Mouse (Mus musculus) liver, embryonic 12.5 days (tissue): ENCODE measurements at regions not wholly inside any gene's neighbourhood (a gene's known extent, or its start where the extent isn't known, plus 50 kb on each side); places are given as distances from the start of the nearest gene placed in this dataset.

Source experiments
- ATAC-seq: fragments of 200-750 bp; cut with Nextera tagmentation; 2 replicates; pipeline ENCODE4 v1.8.0; 2017; ENCODE audit warnings: moderate number of reproducible peaks, mild to moderate bottlenecking, moderate library complexity
- H3K27ac ChIP-seq: fragments of 300-500 bp; sonication (generic); 2 replicates; pipeline ENCODE4 v1.5.1; 2016; ENCODE audit warnings: mild to moderate bottlenecking
- H3K27me3 ChIP-seq: fragments of 300-500 bp; sonication (generic); replicated peaks from 2 replicates; pipeline ENCODE4 v1.6.1; 2016; ENCODE audit warnings: mild to moderate bottlenecking, moderate library complexity
- H3K36me3 ChIP-seq: fragments of 300-500 bp; sonication (generic); 2 replicates; pipeline ENCODE4 v1.6.1; 2016; ENCODE audit warnings: mild to moderate bottlenecking, moderate library complexity
- H3K4me1 ChIP-seq: fragments of 300-500 bp; sonication (generic); 2 replicates; pipeline ENCODE4 v1.6.1; 2016
- H3K4me2 ChIP-seq: fragments of 300-500 bp; sonication (generic); 2 replicates; pipeline ENCODE4 v1.6.1; 2016; ENCODE audit warnings: mild to moderate bottlenecking, moderate library complexity
- H3K4me3 ChIP-seq: fragments of 300-500 bp; sonication (generic); 2 replicates; pipeline ENCODE4 v1.5.1; 2016; ENCODE audit warnings: mild to moderate bottlenecking, moderate library complexity
- H3K9ac ChIP-seq: fragments of 300-500 bp; sonication (generic); 2 replicates; pipeline ENCODE4 v1.6.1; 2016; ENCODE audit warnings: mild to moderate bottlenecking, moderate library complexity
- H3K9me3 ChIP-seq: fragments of 300-500 bp; sonication (generic); replicated peaks from 2 replicates; pipeline ENCODE4 v1.6.1; 2016; ENCODE audit warnings: mild to moderate bottlenecking, moderate library complexity
- WGBS: fragments of 180-500 bp; shearing (Covaris S2); methylation state at CpG from one replicate; pipeline ENCODE4 v1.1.7; 2016; ENCODE audit not compliant: insufficient replicate concordance; 5-methylcytosine and 5-hydroxymethylcytosine counted together

DNA sequence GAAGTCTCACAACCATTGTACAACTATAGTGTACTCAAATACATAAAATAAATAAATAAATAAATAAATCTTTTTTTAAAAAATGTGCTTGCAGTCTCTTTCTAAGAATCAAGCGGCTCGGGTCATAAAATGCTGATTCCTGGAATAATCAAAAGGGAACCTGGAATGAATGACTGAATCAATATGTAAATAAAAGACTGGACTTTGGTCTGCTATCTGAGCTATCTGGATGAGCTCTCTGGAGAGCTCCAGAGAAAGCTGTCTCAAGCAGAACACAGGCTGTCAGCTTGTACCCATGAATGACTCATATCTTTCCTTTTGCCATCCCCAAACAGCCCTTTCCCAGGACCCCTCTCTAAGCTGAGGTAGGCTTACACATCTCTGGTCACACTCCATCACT, 75.8 kb upstream of the Pias1 start:
- H3K9me3 ChIP-seq, result no peaks in the 10 kb centered on the region
- no peak for ATAC-seq
- H3K36me3 ChIP-seq, result no peaks in the 10 kb centered on the region
- H3K27ac ChIP-seq, result no peak overlapping the region; the same call in 1 of the 2 replicates
- H3K27me3 ChIP-seq, result 0 out of 2 replicates have a peak, but pooled peaks cover 4% of the 10 kb centered on the region
- H3K4me1 ChIP-seq, result no peaks in the 10 kb centered on the region
- WGBS, result 72% methylated on average over 2 of the region's 2 CpGs
- H3K9ac ChIP-seq, result no peak overlapping the region
- no peak overlapping the region for H3K4me3 ChIP-seq
- H3K4me2 ChIP-seq, result no peak overlapping the region

DNA sequence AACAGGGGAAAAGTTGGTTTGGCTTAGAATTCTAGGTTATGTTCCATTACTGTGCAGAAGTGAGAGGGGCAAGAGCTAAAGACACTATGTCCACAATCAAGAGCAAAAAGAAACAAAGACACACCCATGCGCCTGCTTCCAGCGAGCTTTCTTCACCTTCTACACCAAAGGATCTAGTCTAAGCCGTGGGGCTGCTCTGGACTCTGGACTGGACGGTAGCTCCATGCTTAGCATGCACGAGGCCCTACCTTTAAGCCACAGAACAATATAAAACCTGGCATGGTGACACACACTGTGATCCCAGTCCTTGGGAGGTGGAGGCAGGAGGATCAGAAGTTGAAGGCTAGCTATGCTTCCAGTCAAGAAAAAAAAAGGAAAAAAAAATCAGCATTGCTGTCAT, 73.0 kb upstream of the Pias1 start:
- no peaks in the 10 kb centered on the region for H3K36me3 ChIP-seq
- 70% methylated on average over 5 of the region's 5 CpGs for WGBS
- no peak overlapping the region for H3K4me3 ChIP-seq
- H3K4me1 ChIP-seq, result no peaks in the 10 kb centered on the region
- H3K4me2 ChIP-seq, result no peak overlapping the region
- H3K9me3 ChIP-seq, result no peaks in the 10 kb centered on the region
- no peak overlapping the region for H3K27ac ChIP-seq
- ATAC-seq, result no peak
- no peak overlapping the region for H3K9ac ChIP-seq
- H3K27me3 ChIP-seq, result 0 out of 2 replicates have a peak, but pooled peaks cover 4% of the 10 kb centered on the region

DNA sequence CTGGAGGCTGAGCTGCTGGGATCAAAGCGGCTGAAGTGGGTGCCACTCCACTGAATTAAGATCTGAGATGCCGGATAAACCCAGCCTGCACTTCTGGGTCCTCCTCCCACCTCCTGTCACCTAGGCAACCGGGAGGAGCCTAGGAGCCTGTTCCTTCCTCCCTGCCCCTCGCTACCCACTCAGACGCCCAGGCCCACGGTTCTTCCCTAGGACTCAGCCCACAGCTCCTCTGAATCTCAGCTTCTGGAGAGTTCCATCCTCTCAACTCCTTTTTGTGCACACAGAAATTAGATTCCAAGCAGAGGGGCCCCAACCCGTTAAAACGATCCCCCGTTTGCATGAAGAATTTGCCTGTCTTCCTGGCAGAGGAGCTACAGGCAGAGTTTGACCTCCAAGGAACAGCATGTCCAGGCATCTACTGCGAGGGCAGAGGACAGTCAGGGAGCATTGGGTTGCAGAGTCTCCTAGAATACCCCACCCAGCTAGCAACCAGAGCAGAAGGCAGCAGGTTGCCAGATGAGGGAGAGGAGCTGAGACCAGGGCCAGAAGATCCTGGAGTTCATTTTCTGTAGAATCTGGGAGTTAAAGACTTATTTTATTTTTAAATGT, 71.6 kb upstream of the Pias1 start:
- no peak for ATAC-seq
- no peak overlapping the region for H3K27ac ChIP-seq
- 13% methylated on average over 10 of the region's 10 CpGs for WGBS
- peak overlapping the region; percentile 27; the same call in 1 of the 2 replicates for H3K4me2 ChIP-seq
- H3K9me3 ChIP-seq, result no peaks in the 10 kb centered on the region
- no peak overlapping the region for H3K9ac ChIP-seq
- no peaks in the 10 kb centered on the region for H3K4me1 ChIP-seq
- no peaks in the 10 kb centered on the region for H3K36me3 ChIP-seq
- no peak overlapping the region for H3K4me3 ChIP-seq
- 0 out of 2 replicates have a peak, but pooled peaks cover 4% of the 10 kb centered on the region for H3K27me3 ChIP-seq

DNA sequence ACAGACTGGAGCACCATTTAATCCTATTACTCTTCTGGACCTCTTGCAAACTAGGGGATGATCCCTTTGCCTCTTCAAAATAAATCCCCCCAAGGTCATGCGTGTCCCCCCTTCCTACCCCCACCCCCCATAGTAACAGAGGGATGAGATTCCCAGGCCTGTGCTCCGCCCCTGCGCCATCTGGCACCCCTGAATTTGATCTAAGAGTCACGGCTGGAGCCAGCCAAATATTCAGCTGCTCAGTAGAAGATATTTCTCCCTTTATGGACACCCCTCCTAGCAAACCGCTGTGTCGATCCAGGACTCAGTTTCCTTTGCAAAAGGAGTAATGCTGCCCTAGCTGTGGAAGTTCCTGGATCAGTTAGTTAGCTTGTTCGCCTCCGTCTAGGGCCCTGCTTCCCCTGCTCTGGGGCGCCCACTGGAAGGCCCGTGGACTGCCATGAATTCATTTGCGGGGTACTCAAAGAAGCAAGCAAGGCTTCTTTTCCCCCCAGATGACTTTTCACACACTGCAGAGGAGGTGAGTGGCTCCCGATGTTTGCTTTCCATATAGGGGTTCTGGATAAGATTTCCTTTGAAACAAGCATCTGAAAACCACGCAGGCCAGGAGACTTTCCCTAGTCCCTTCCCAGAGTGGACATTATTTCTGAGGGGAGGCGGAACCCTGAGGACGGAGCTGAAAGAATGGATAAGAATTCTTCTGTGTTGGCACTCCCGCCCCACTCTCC, 70.9 kb upstream of the Pias1 start:
- no peaks in the 10 kb centered on the region for H3K36me3 ChIP-seq
- no peak overlapping the region for H3K9ac ChIP-seq
- no peaks in the 10 kb centered on the region for H3K9me3 ChIP-seq
- 53% methylated on average over 16 of the region's 16 CpGs for WGBS
- ATAC-seq, result no peak
- H3K4me2 ChIP-seq, result peak overlapping the region; percentile 27; the same call in 1 of the 2 replicates
- 0 out of 2 replicates have a peak, but pooled peaks cover 4% of the 10 kb centered on the region for H3K27me3 ChIP-seq
- no peak overlapping the region for H3K4me3 ChIP-seq
- no peaks in the 10 kb centered on the region for H3K4me1 ChIP-seq
- H3K27ac ChIP-seq, result no peak overlapping the region

DNA sequence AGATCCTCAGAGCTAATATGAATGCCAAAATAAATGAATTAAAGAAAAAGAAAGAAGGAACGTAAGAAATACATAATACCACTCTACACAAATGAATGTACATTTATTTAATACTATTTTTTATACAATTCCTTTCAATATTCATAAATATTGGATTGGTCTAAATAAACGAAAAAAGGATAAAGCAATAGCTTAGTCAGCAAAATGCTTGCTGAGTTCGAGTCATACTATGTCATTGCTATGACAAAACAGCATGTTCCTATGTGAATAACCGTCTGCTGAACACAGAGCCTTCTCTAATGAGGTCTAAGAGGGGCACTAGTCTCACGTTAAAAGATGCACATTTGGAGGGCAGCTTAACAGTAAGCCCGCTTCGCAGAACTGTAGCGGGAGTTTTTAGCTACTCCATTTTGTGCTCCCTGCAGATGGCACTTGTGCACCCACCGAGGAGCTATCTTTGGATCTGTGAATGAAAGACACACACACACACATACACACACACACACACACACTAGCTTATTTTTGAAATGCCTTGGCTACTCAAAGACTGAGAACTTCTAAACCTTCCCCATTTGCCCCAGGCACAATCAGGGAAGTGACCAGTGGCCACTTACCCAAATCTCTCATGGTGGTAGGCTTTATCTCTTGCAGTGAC, 69.1 kb upstream of the Pias1 start:
- Histone ChIP-seq H3K9me3 (no peaks in the 10 kb centered on the region), H3K4me3 (no peak overlapping the region), H3K9ac (no peak overlapping the region), H3K36me3 (no peaks in the 10 kb centered on the region), H3K27me3 (0 out of 2 replicates have a peak, but pooled peaks cover 4% of the 10 kb centered on the region), H3K4me2 (no peak overlapping the region), H3K27ac (no peak overlapping the region), H3K4me1 (no peaks in the 10 kb centered on the region)
- no peak for ATAC-seq
- WGBS, result 67% methylated on average over 9 of the region's 9 CpGs

DNA sequence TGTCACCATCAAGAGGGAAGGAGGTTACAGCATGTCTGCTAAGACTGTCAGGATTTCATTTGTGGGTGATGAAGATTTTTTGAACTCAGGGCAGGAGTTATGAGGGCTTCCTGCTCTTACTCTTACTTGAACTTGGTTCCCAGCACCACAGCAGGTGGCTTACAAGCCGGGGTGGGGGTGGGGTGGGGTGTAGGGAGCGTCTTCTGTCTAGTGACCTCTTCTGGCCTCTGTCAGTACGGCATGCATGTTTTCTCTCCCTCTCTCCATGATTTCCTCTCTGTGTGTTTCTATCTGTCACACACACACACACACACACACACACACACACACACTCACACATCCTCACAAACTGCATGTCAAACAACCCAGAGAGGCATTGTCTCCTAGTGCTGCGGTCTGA, 64.5 kb upstream of the Pias1 start:
- Histone ChIP-seq H3K4me3 (no peak overlapping the region), H3K9me3 (no peaks in the 10 kb centered on the region), H3K36me3 (no peaks in the 10 kb centered on the region), H3K27ac (no peak overlapping the region), H3K4me1 (no peaks in the 10 kb centered on the region), H3K4me2 (no peak overlapping the region), H3K27me3 (no peaks in the 10 kb centered on the region), H3K9ac (no peak overlapping the region)
- ATAC-seq, result no peak
- 42% methylated on average over 4 of the region's 4 CpGs for WGBS

DNA sequence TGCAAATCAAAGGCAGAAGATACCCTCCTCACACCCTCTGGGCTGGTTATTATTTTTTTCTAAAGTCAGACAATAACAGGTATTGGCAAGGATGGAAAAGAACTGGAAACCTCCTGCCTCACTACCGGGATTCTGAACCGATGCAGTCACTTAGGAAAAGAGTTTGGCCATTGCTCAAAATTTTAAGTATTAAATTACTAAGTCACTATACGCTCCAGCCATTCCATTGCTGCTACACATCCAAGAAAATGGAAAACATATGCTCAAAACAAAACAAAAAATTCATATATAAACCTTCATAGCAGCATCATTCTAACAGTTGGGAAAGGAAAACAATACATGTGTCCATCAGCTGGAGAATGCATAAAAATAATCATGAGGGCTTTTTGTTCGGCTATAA, 63.9 kb upstream of the Pias1 start:
- H3K27me3 ChIP-seq, result no peaks in the 10 kb centered on the region
- WGBS, result 69% methylated on average over 4 of the region's 4 CpGs
- no peak overlapping the region for H3K4me2 ChIP-seq

DNA sequence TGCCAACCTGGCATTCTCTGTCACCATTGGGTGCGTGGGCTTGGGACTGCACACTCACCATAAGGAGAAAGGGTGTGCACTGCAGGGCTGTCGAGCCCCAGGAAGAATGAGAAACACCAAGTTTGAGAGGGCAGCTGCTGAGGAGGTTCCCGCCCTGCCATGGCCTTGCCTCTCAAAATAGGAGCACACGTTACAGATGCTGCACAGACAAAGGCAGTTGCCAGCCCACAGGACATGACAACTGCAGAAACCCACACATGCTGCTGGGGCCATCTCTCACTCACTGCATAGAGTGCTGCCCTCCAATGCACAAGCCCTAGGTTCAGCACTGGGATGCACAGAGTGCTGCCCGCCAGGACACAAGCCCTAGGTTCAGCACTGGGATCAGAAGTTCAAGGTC, 61.6 kb upstream of the Pias1 start:
- 61% methylated on average over 5 of the region's 5 CpGs for WGBS
- no peaks in the 10 kb centered on the region for H3K4me1 ChIP-seq
- no peaks in the 10 kb centered on the region for H3K36me3 ChIP-seq
- H3K27ac ChIP-seq, result no peak overlapping the region
- no peaks in the 10 kb centered on the region for H3K27me3 ChIP-seq
- ATAC-seq, result no peak
- no peak overlapping the region for H3K4me2 ChIP-seq
- no peaks in the 10 kb centered on the region for H3K9me3 ChIP-seq
- H3K4me3 ChIP-seq, result no peak overlapping the region
- H3K9ac ChIP-seq, result no peak overlapping the region

More for the DNA sequence above, 63.9 kb upstream of the Pias1 start:
- no peak for ATAC-seq
- Histone ChIP-seq H3K4me3 (no peak overlapping the region), H3K9ac (no peak overlapping the region), H3K27ac (no peak overlapping the region), H3K9me3 (no peaks in the 10 kb centered on the region), H3K36me3 (no peaks in the 10 kb centered on the region), H3K4me1 (no peaks in the 10 kb centered on the region)

DNA sequence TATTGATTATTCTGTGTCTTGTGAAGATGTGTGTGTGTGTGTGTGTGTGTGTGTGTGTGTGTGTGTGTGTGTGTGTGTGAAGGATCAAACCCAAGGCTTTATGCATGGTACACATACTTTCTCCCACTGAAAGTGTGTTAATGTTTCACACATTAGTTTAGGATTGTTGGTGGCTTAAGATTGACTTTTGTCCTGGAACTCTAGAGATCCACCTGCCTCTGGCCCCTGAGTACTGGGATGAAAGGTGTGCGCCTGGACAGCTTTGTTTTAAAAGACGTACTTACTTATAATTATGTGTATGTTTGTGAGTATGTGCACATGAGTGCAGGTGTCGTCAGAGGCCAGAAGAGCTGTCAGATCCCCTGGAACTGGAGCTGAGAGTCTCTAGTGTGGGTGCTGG, 59.3 kb upstream of the Pias1 start:
- Histone ChIP-seq H3K36me3 (no peaks in the 10 kb centered on the region), H3K9ac (no peak overlapping the region), H3K4me2 (no peak overlapping the region), H3K4me3 (no peak overlapping the region), H3K27me3 (no peaks in the 10 kb centered on the region), H3K27ac (no peak overlapping the region), H3K9me3 (no peaks in the 10 kb centered on the region), H3K4me1 (peaks cover 3% of the 10 kb centered on the region; the same call in 1 of the 2 replicates)
- ATAC-seq, result no peak
- WGBS, result 69% methylated on average over 3 of the region's 3 CpGs

DNA sequence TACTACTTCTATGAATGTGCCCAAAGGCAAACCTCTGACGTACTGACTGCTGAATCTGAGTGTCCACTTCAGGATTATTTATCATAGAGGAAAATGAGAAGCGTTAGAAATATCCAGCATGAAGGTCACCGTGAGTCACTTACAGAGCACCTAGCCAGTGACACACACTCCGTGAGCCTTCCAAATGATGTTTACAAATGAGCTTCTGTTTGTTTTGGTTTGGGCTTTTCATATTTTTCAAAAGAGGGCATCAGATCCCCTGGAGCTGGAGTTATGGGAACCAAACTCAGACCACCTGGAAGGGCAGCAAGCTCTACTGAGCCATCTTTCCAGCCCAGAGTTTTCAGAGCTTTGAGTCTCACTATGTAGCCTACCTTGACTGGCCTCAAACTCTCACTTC, 57.8 kb upstream of the Pias1 start:
- H3K4me2 ChIP-seq, result no peak overlapping the region
- ATAC-seq, result no peak
- no peaks in the 10 kb centered on the region for H3K36me3 ChIP-seq
- no peak overlapping the region for H3K27ac ChIP-seq
- no peak overlapping the region for H3K4me3 ChIP-seq
- H3K4me1 ChIP-seq, result peaks cover 3% of the 10 kb centered on the region; the same call in 1 of the 2 replicates
- H3K9me3 ChIP-seq, result no peaks in the 10 kb centered on the region
- H3K27me3 ChIP-seq, result no peaks in the 10 kb centered on the region
- 73% methylated on average over 4 of the region's 4 CpGs for WGBS
- no peak overlapping the region for H3K9ac ChIP-seq

DNA sequence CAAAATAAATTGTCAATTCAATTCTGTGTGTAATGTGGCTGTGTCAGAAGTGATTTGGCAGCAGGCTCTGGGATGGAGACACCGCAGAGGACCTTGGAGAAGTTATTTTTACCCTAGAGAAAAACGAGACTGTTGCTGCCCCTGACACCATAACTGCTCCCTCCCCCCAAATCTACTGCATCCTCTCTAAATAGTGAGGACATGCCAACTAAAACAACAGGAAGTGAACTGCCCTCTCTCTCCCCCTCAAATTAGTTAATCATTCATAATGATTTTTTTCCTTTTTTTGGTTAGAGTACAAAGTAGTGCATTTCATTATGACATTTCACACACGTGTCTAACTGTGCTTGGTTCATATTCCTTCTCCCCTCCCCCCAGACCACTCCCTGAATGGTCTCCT, 55.6 kb upstream of the Pias1 start:
- peaks cover 3% of the 10 kb centered on the region; the same call in 1 of the 2 replicates for H3K4me1 ChIP-seq
- no peaks in the 10 kb centered on the region for H3K9me3 ChIP-seq
- no peak overlapping the region for H3K27ac ChIP-seq
- no peak overlapping the region for H3K9ac ChIP-seq
- H3K4me2 ChIP-seq, result no peak overlapping the region
- H3K27me3 ChIP-seq, result no peaks in the 10 kb centered on the region
- WGBS, result 36% methylated on average over 3 of the region's 3 CpGs
- no peak overlapping the region for H3K4me3 ChIP-seq
- ATAC-seq, result no peak
- H3K36me3 ChIP-seq, result no peaks in the 10 kb centered on the region

DNA sequence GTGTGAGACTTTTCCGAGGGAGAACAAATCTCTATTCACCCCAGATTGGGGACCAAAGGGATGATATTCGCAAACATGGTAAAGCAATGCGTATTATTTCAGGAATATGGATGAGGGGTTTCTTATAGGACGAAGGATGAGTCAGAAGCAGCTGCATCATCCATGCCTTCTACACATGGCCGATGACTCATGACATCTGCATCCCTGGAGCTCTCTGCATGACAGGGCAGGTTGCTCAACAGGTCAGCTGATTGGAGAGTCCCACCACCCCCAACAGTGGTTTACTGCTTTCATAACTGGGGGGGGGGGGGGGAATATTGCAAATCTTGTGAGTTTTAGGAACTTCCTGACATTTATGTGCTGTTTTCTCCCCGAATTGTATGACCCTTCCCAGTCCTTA, 50.3 kb upstream of the Pias1 start:
- no peak overlapping the region for H3K4me2 ChIP-seq
- no peak overlapping the region for H3K4me3 ChIP-seq
- H3K36me3 ChIP-seq, result no peaks in the 10 kb centered on the region
- no peak overlapping the region for H3K27ac ChIP-seq
- peaks cover under 1% of the 10 kb centered on the region; the same call in 1 of the 2 replicates for H3K4me1 ChIP-seq
- H3K9me3 ChIP-seq, result no peaks in the 10 kb centered on the region
- H3K9ac ChIP-seq, result no peak overlapping the region
- H3K27me3 ChIP-seq, result no peaks in the 10 kb centered on the region
- 75% methylated on average over 6 of the region's 6 CpGs for WGBS
- no peak for ATAC-seq
